In genomic region chrX:94212597-94213321, GRCm38 (mm10) we compare ENCODE assay signal across 8 mouse cellular contexts. TPM values are rescaled to one million over a fixed set of nuclear protein-coding genes. Genes with fewer than 3 reads are reported as not detected.
A peak's percentile ranks its signal among the peaks of the same experiment; 100 is the strongest.
DNase-seq lines count a peak whose midpoint lies in the region; ATAC-seq and TF ChIP-seq lines count a peak whose summit lies in the region.

Gene Eif2s3x, minus strand, starts transcription at chrX:94212862.

- H3K4me2 ChIP-seq in heart, embryonic 15.5 days = peak within 1 kb of the TSS; percentile 65
- peak within 1 kb of the TSS; percentile 78 for H3K4me2 ChIP-seq in liver, embryonic 14.5 days (ENCODE audit: low read depth)
- peak within 1 kb of the TSS; percentile 62 for H3K4me2 ChIP-seq in neural tube, embryonic 11.5 days (ENCODE audit: low read depth)
- peak within 1 kb of the TSS; percentile 58 for H3K4me2 ChIP-seq in stomach, postnatal 0 days (replicated peaks; ENCODE audit: low read depth)

- peaks cover 10% of the 10 kb centered on the region; the same call in 1 of the 2 replicates for H3K4me1 ChIP-seq in forebrain, embryonic 10.5 days
- no peaks in the 10 kb centered on the region; the same call in 1 of the 2 replicates for H3K4me1 ChIP-seq in heart, embryonic 15.5 days (replicated peaks)
- peaks cover 0 to 5% of the 10 kb centered on the region in 2 experiments; a peak in 2 of 4 replicates for H3K4me1 ChIP-seq in liver, embryonic 14.5 days (replicated peaks; ENCODE audit: control insufficient read depth in 2 of 2, insufficient read depth in 2 of 2, low read length in 1 of 2)
- no peaks in the 10 kb centered on the region for H3K4me1 ChIP-seq in neural tube, embryonic 11.5 days (ENCODE audit: control insufficient read depth, insufficient read depth, low read length)
- H3K4me1 ChIP-seq in stomach, postnatal 0 days (replicated peaks; ENCODE audit: control insufficient read depth, insufficient read depth) = no peaks in the 10 kb centered on the region

- peak within 1 kb of the TSS; percentile 79 for H3K4me3 ChIP-seq in forebrain, embryonic 10.5 days
- H3K4me3 ChIP-seq in heart, embryonic 15.5 days = peak within 1 kb of the TSS; percentile 93
- H3K4me3 ChIP-seq in liver, embryonic 14.5 days (ENCODE audit: insufficient read depth in 1 of 2, low read depth in 2 of 2, low read length in 2 of 2) = peak within 1 kb of the TSS; percentile 76 to 91
- peak within 1 kb of the TSS; percentile 80 for H3K4me3 ChIP-seq in neural tube, embryonic 11.5 days (ENCODE audit: low read depth, low read length)
- H3K4me3 ChIP-seq in stomach, postnatal 0 days (ENCODE audit: low read depth, low read length) = peak within 1 kb of the TSS; percentile 61

- peak; percentile 91 for ATAC-seq in heart, embryonic 15.5 days (replicated peaks; ENCODE audit: insufficient number of reproducible peaks, insufficient read depth, low FRiP score, low read depth)
- peak; percentile 96 for ATAC-seq in liver, embryonic 14.5 days (ENCODE audit: insufficient read depth)
- peak; percentile 94 for ATAC-seq in neural tube, embryonic 11.5 days (ENCODE audit: insufficient read depth, low FRiP score, low TSS enrichment)
- ATAC-seq in stomach, postnatal 0 days (ENCODE audit: low FRiP score, low TSS enrichment) = peak; percentile 95

- no peaks in the 10 kb centered on the region for H3K27me3 ChIP-seq in forebrain, embryonic 10.5 days (ENCODE audit: poor library complexity, severe bottlenecking)
- H3K27me3 ChIP-seq in heart, embryonic 15.5 days = no peaks in the 10 kb centered on the region; the same call in 1 of the 2 replicates
- no peaks in the 10 kb centered on the region for H3K27me3 ChIP-seq in liver, embryonic 14.5 days (ENCODE audit: control insufficient read depth, insufficient read depth, low read length)
- H3K27me3 ChIP-seq in neural tube, embryonic 11.5 days (ENCODE audit: control insufficient read depth, insufficient read depth, low read length) = no peaks in the 10 kb centered on the region
- H3K27me3 ChIP-seq in stomach, postnatal 0 days (ENCODE audit: control insufficient read depth, insufficient read depth, low read length) = no peaks in the 10 kb centered on the region

- TF ChIP-seq EP300 in liver, embryonic 14.5 days (IDR thresholded peaks at IDR 0.05; ENCODE audit: low read depth) = peak; percentile 49
- TF ChIP-seq EP300 in stomach, postnatal 0 days (optimal IDR thresholded peaks at IDR 0.05) = peak; percentile 72

- peaks cover 34% of the 10 kb centered on the region for H3K36me3 ChIP-seq in forebrain, embryonic 10.5 days (replicated peaks)
- H3K36me3 ChIP-seq in heart, embryonic 15.5 days = peaks cover 17% of the 10 kb centered on the region
- peaks cover 11% of the 10 kb centered on the region for H3K36me3 ChIP-seq in liver, embryonic 14.5 days (replicated peaks; ENCODE audit: control insufficient read depth, insufficient read depth, low read depth)
- no peaks in the 10 kb centered on the region for H3K36me3 ChIP-seq in neural tube, embryonic 11.5 days (ENCODE audit: control insufficient read depth, insufficient read depth, low read length)
- H3K36me3 ChIP-seq in stomach, postnatal 0 days (ENCODE audit: control insufficient read depth, insufficient read depth, low read length) = no peaks in the 10 kb centered on the region; the same call in 1 of the 2 replicates

- DNase-seq in CD4-positive, CD25-positive, alpha-beta regulatory T cell, adult 2 months (ENCODE audit: low read depth, low spot score) = peak; percentile 90
- DNase-seq in c-Kit-negative CD71-positive TER-119-positive erythroid progenitor cells, embryonic 14.5 days (ENCODE audit: low read depth, low spot score) = peak; percentile 77
- DNase-seq in forebrain, embryonic 10.5 days (ENCODE audit: extremely low spot score, low spot score) = peak; percentile 83
- peak; percentile 84 to 93 for DNase-seq in kidney, postnatal 25 days
- DNase-seq in liver, embryonic 14.5 days (ENCODE audit: low read depth in 3 of 3, low spot score in 3 of 3) = peak; percentile 76 to 84 (median 79)
- DNase-seq in neural tube, embryonic 11.5 days (ENCODE audit: low spot score) = peak; percentile 88
- DNase-seq in stomach, postnatal 0 days (ENCODE audit: low spot score) = peak; percentile 82

- WGBS in forebrain, embryonic 10.5 days = under 1% methylated on average over 52 of the region's 52 CpGs
- WGBS in heart, embryonic 15.5 days = under 1% methylated on average over 52 of the region's 52 CpGs
- under 1% methylated on average over 52 of the region's 52 CpGs for WGBS in liver, embryonic 14.5 days (ENCODE audit: insufficient replicate concordance)
- under 1% methylated on average over 52 of the region's 52 CpGs for WGBS in neural tube, embryonic 11.5 days
- WGBS in stomach, postnatal 0 days = 0% methylated on average over 52 of the region's 52 CpGs

- H3K27ac ChIP-seq in forebrain, embryonic 10.5 days = peak within 1 kb of the TSS; percentile 90
- peak within 1 kb of the TSS; percentile 83 for H3K27ac ChIP-seq in heart, embryonic 15.5 days
- peak within 1 kb of the TSS; percentile 50 for H3K27ac ChIP-seq in liver, embryonic 14.5 days
- peak within 1 kb of the TSS; percentile 35; the same call in 1 of the 2 replicates for H3K27ac ChIP-seq in neural tube, embryonic 11.5 days (ENCODE audit: low read depth, low read length)
- peak within 1 kb of the TSS; percentile 75 for H3K27ac ChIP-seq in stomach, postnatal 0 days (replicated peaks)

- H3K9me3 ChIP-seq in forebrain, embryonic 10.5 days = no peaks in the 10 kb centered on the region
- no peaks in the 10 kb centered on the region for H3K9me3 ChIP-seq in heart, embryonic 15.5 days (replicated peaks)
- no peaks in the 10 kb centered on the region for H3K9me3 ChIP-seq in liver, embryonic 14.5 days (ENCODE audit: control insufficient read depth, low read length)
- H3K9me3 ChIP-seq in neural tube, embryonic 11.5 days (ENCODE audit: control insufficient read depth, low read length) = no peaks in the 10 kb centered on the region
- no peaks in the 10 kb centered on the region for H3K9me3 ChIP-seq in stomach, postnatal 0 days (ENCODE audit: control insufficient read depth, low read length)

- H3K9ac ChIP-seq in heart, embryonic 15.5 days = peak within 1 kb of the TSS; percentile 89
- peak within 1 kb of the TSS; percentile 80 for H3K9ac ChIP-seq in liver, embryonic 14.5 days (replicated peaks)
- peak within 1 kb of the TSS; percentile 84 for H3K9ac ChIP-seq in neural tube, embryonic 11.5 days (ENCODE audit: low read length)
- H3K9ac ChIP-seq in stomach, postnatal 0 days (ENCODE audit: low read length) = peak within 1 kb of the TSS; percentile 71

- TF ChIP-seq CTCF in liver, embryonic 14.5 days (IDR thresholded peaks at IDR 0.05; ENCODE audit: low read depth) = peak; percentile 90
- TF ChIP-seq CTCF in stomach, postnatal 0 days (IDR thresholded peaks at IDR 0.05; ENCODE audit: low read depth) = peak; percentile 80

RNA-seq across cellular contexts. Expression of gene Eif2s3x, which starts in this region (rescaled TPM):
- polyA plus RNA-seq in forebrain, embryonic 10.5 days (2016; fragmentation: Nextera tagmentation; extraction: Ambion mirVana) = 109 and 110 TPM in 2 replicates
- polyA plus RNA-seq in heart, embryonic 15.5 days (2015; fragmentation: Nextera tagmentation; extraction: Ambion mirVana) = 45.1 and 54.0 TPM in 2 replicates
- 38.6 and 40.4 TPM in 2 replicates for polyA plus RNA-seq in liver, embryonic 14.5 days (2012; rRNA removed)
- polyA plus RNA-seq in liver, embryonic 14.5 days (2014; fragmentation: Nextera tagmentation; extraction: Ambion mirVana) = 38.6 and 66.1 TPM in 2 replicates
- 127 and 132 TPM in 2 replicates for polyA plus RNA-seq in neural tube, embryonic 11.5 days (2014; fragmentation: Nextera tagmentation; extraction: Ambion mirVana)
- polyA plus RNA-seq in stomach, postnatal 0 days (2015; fragmentation: Nextera tagmentation; extraction: Ambion mirVana) = 37.0 and 38.8 TPM in 2 replicates

Comparison
In these comparisons a context has a peak if more than half of its experiments do, and no peak if none do; other contexts are left out.
1. Peak in every context shown above with its lines: DNase-seq, ATAC-seq, H3K4me3 ChIP-seq and H3K27ac ChIP-seq.
2. H3K27ac ChIP-seq: peak in every context shown above with its lines; median percentile 90 in forebrain, embryonic 10.5 days; 83 in heart, embryonic 15.5 days; 75 in stomach, postnatal 0 days; 50 in liver, embryonic 14.5 days; 35 in neural tube, embryonic 11.5 days.